Mouse (Mus musculus) cortical plate, adult 2 months (tissue): Measurements from ENCODE around the gene Ifngr2.

Source experiments
- CTCF ChIP-seq: fragments of 200-500 bp; IDR thresholded peaks from 2 replicates; pipeline ENCODE4 v1.5.1; 2011; ENCODE audit warnings: mild to moderate bottlenecking, control low read depth, low read length; ENCODE audit not compliant: insufficient read depth; ENCODE audit errors: extremely low read depth
- POLR2A ChIP-seq: fragments of 200-500 bp; IDR thresholded peaks from 2 replicates; pipeline ENCODE4 v1.6.1; 2011; ENCODE audit warnings: mild to moderate bottlenecking, low read length, control low read depth; ENCODE audit not compliant: insufficient read depth; ENCODE audit errors: extremely low read depth

DNA sequence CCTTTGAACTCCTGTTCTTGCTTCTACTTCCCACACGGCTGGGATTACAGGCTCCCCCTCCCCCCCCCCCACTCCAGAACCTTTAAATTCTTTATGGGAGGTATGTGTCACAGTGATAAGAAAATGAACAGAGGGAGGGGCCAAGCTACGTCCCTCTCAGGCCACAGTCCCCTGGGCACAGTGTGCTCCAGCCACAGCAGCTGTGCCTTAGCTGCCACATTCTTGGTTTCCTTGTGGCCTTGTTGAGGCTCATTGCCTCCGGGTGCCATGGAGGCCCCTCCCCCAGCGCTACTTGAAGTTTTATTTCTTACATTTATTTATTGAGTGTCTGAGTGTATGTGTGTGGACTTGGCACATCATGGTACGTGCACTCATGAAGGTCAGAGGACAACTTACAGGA is 19.4 kb upstream of the Ifngr2 start:
- no peak for TF ChIP-seq POLR2A
- no peak for TF ChIP-seq CTCF
